Mouse (Mus musculus) kidney, adult 2 months (tissue): ENCODE data around the gene E2f7.

Source experiments
- CTCF ChIP-seq: fragments of 200-500 bp; conservative IDR thresholded peaks from 2 replicates; pipeline ENCODE4 v1.5.1; 2011; ENCODE audit warnings: low read depth, mild to moderate bottlenecking, control low read depth, low read length, moderate library complexity, mixed read lengths; ENCODE audit not compliant: insufficient read depth, insufficient read length
- POLR2A ChIP-seq: fragments of 200-500 bp; IDR thresholded peaks from one replicate; pipeline ENCODE4 v1.6.1; 2011; ENCODE audit warnings: low read depth, low read length, control low read depth

GRCm38 (mm10) chr10:110716887-110717286 lies 28.4 kb upstream of the E2f7 start:
- TF ChIP-seq CTCF (no peak), POLR2A (no peak)
